Mouse (Mus musculus) adrenal gland, postnatal 36 days (tissue): ENCODE results near the gene Lamtor1. TPM values are rescaled to one million over a fixed set of nuclear protein-coding genes. Genes with fewer than 3 reads are reported as not detected.

ENCODE experiments used
- DNase-seq, 2 experiments: peaks; one replicate each; pipeline ENCODE4 v3.0.0; 2021; ENCODE audit warnings: mixed read lengths in 1 of 2
- microRNA-seq: library from miRNA; unstranded; fragments of <30 nt; microRNA quantifications from one replicate; pipeline ENCODE4 v1.2.0, GENCODE M21; 2021
- total RNA-seq, 2 experiments: library from RNA; stranded (reverse); gene quantifications; 2 replicates each; pipeline ENCODE4 v1.2.3; 2021

The Lamtor1 gene
- total RNA-seq, 2 experiments from 2014 or later = 99.1 to 110 TPM

DNA sequence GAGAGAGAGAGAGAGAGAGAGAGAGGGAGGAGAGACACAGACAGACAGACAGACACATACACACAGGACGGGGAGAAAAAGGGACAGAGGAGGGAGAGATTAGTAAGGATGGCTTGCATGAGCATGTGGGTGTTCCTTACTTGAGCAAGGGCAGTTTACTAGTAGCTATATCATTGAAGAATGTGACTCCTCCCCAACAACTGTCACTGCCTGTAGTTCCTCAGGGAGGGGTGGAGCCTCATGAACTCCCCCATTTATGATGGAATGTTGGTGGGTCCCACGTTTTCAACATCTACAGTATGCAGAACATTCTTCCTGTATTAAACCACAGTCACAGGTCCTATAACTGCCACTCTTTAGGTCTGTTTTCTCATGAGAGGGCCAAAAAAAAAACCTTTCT is 46.4 kb downstream of the Lamtor1 start:
- no peak for DNase-seq

DNA sequence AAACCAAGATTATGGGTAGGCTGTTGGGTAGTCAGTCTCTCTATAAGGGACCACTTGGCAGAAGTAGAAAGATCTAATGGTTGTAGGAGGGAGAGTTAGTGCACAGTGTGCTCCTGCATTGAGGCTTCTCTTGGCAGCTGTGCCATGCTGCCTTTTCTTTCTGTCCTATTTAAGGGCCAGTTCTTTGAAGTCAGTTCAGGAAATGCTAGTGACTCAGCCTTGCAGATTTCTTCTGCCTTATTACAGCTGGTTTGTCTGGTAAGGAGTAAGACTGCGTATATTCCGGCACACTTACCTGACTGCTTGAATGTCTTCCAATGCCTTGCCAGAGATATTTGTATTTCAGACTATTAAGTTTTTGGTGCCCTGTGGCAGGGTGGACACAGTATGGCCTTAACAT is 48.5 kb downstream of the Lamtor1 start:
- peak in 1 of 2 experiments; percentile 35 for DNase-seq

- no peak for DNase-seq
These were observed 49.6 kb downstream of the Lamtor1 start for GRCm38 (mm10) chr7:101955276-101955675.

GRCm38 (mm10) chr7:101955862-101956261 is 50.2 kb downstream of the Lamtor1 start:
- peak in 1 of 2 experiments; percentile 20 for DNase-seq

- DNase-seq = no peak
These were observed 50.8 kb downstream of the Lamtor1 start for GRCm38 (mm10) chr7:101956481-101956880.

DNA sequence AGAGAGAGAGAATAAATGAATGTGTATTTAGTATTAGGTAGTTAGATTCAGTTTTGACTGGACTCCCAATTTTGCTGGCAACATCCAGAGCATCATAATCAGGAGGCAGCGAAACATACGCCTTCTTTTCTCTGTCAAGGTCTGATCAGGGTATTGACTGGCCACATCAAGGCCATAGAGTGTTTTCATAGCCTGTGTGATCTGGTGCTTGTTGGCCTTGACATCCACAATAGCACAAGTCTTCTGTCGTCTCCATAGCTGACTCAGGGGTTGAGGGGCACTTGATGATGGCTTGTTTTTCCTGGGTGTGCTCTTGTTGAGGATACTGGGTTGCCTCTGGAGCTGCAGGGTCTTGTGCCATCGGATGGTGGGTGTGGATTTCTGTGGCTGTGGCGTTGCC is 51.2 kb downstream of the Lamtor1 start:
- DNase-seq = peak; percentile 53 to 63

DNA sequence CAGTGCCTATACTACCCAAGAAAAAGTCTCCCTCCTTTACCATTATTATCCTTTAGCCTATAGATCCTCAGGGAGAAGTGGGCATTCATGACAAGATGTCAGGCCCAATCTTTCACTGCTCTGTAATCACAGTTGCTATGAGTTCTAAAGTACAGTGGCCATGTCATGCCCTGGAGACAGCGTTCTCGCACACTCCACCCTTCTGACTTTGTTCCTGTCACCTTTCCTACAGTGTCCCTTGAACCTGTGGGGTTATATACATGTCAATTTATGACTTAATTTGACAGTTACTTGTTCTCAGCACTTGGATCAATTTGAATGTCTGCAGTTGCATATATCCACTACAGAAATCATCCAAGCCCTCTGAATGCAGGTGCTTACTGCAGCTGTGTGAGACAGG is 57.1 kb downstream of the Lamtor1 start:
- DNase-seq = no peak

DNA sequence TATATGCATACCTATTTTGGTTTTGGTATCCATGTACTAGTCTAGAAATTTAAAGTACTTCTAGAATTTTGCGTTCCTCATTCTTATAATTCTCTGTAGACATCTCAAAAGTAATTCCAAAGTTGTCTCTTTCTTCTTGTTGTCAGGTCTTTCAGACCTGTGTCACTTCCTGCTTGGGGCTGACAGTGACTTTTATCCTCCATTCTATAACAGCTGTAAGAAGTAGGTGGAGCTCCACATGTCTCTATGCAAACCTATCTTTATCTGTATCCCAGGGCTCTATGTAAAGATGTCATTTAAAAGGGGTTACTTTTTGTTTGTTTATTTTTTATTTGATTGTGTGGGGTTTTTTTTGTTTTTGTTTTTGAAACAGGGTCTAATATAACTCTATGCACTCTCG is 57.9 kb downstream of the Lamtor1 start:
- DNase-seq = no peak

DNA sequence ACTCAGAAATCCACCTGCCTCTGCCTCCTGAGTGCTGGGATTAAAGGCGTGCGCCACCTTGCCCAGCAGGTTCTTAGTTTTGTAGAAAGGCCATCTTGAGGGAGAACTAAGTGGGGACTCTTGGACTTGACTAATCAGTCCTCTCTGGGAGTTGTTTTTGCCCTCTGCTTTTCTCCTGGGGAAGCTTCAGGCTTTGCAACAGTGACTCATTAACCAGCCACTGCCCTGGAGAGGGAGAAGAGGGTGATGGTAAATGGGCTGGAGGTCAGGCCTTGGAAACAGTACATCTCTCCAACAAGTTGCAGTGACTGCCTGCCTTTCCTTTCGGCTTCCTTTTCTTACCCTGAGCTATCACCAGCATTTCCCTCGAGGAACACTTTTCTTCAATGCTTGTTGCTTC is 58.8 kb downstream of the Lamtor1 start:
- peak; percentile 48 to 55 for DNase-seq

GRCm38 (mm10) chr7:101965606-101966005 is 59.9 kb downstream of the Lamtor1 start:
- peak in 1 of 2 experiments; percentile 34 for DNase-seq

- no peak for DNase-seq
These were observed 61.6 kb downstream of the Lamtor1 start for GRCm38 (mm10) chr7:101967256-101967655.

- DNase-seq = no peak
These were observed 63.0 kb downstream of the Lamtor1 start for GRCm38 (mm10) chr7:101968751-101969150.

GRCm38 (mm10) chr7:101969694-101970428 is 64.2 kb downstream of the Lamtor1 start:
- peak; percentile 91 to 95 for DNase-seq

DNA sequence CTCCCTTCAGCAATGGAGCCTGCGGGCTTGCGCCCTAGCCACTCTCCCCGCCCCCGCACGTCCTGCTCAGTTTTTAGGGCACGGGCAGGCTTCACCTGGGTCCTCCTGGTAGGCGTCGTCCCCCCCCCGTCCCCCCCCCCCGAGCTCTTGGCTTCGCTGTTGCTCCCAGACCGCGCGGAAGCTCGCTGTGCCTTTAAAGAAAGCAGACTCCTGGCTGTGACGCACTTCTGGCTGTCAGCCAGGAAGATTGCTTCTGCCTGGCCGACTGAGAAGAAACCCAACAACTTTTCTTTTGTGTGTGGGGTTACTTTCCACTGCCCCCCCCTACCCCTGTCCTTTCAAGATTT is 64.7 kb downstream of the Lamtor1 start:
- DNase-seq = peak; percentile 93 to 94

DNA sequence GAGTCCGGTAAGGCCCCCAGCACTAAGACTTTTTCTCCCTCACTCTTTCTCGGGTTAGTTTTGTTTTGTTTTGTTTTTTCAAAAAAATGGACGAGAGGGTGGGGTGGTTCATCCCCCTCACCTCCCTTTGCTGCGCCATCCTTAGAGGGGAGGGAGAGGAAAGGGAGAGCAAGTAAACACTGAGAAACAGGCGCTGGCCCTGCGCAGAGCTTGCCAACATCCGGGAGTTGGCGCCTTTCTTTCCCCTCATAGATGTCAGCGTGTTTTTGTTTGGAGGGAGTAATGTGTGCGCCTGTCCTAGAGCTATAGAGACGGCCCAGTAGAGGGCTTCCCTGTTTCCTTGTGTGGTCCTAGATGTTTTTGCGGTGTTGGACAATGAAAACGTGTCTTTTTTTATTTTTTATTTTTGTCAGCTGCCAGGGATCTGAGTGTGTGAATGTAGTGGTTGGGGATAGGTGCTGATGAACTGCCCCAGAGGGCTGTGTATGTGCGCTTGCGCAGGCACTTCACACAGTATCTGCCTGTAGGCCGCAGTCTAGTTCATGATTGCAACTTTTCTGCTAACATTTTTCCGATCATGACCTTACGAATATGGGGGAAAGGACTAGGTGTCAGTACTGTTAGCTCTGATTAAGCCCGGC is 65.2 kb downstream of the Lamtor1 start:
- DNase-seq = peak; percentile 78 to 84

DNA sequence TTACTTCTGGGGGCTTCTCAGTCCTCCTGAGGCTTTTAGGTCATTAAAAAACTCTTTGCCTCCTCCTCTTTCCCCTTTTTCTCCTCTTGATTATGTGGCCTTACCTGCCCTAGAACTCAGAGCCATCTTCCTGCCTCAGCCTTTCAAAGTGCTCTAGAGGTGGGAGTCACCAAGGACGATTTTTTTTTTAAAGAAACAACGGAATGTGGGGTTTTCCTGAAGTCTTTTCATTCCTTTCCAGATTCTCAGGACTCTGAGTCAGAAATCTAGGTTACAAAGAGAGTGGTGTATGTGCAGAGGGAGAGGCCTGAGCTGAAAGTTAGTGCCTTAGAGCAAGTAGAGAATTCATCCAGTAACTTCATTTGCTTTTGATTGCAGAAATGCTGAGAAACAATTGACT is 66.0 kb downstream of the Lamtor1 start:
- DNase-seq = no peak

DNA sequence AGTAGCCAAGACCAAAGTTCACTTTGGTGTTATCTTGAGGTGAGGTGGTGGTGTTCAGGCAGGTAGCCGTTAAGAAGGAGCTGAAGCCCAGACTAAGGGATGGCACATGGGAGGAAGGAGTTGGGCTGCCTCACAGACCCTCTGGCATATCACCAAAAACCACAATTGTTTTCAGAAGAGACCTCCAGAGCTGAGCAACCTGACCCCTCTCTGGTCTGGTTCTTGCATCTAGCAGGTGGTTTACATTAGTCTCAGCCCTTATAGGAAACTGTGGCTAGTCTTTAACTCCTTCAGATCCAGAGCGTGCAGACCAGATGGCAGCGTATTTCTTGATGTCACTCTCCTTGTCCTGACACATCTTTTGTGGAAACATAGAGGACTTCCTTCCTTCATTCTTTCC is 68.0 kb downstream of the Lamtor1 start:
- no peak for DNase-seq

GRCm38 (mm10) chr7:101974505-101974904 is 68.8 kb downstream of the Lamtor1 start:
- DNase-seq = peak; percentile 33 to 60

Small RNA genes within 50 kb of the gene (microRNA-seq; reads per million reads assigned to microRNA genes)
- gene Gm22655 = not detected

Other genes starting within 250 kb of the Lamtor1 start
- 10 to 100 TPM; 73.1 to 94.5 TPM for gene Clpb, start 242.3 kb upstream of the Lamtor1 start, total RNA-seq
- 10 to 100 TPM; 17.3 to 19.4 TPM for gene Phox2a, start 87.6 kb upstream of the Lamtor1 start, total RNA-seq
- gene Inppl1, start 67.7 kb upstream of the Lamtor1 start, total RNA-seq = 10 to 100 TPM; 81.8 to 82.2 TPM
- 1 to 10 TPM; 2.1 to 7.1 TPM for gene Folr2, start 48.7 kb upstream of the Lamtor1 start, total RNA-seq
- 10 to 100 TPM; 27.4 to 33.2 TPM for gene Anapc15, start 42.2 kb upstream of the Lamtor1 start, total RNA-seq
- 1 to 10 TPM in 1 of 2 experiments, not detected in 1; 4.9 TPM for gene Folr1, start 35.1 kb upstream of the Lamtor1 start, total RNA-seq
- not detected for gene Tomt, start 455 bp downstream of the Lamtor1 start, total RNA-seq
- 10 to 100 TPM; 13.8 to 14.9 TPM for gene Lrrc51, start 28.0 kb downstream of the Lamtor1 start, total RNA-seq
- 100 to 1,000 TPM; 153 to 161 TPM for gene Numa1, start 28.2 kb downstream of the Lamtor1 start, total RNA-seq
- 1 to 10 TPM; 7.6 to 9.6 TPM for gene Il18bp, start 112.8 kb downstream of the Lamtor1 start, total RNA-seq
- 10 to 100 TPM; 33.0 to 38.6 TPM for gene Rnf121, start 159.6 kb downstream of the Lamtor1 start, total RNA-seq
- gene Xndc1, start 159.6 kb downstream of the Lamtor1 start, total RNA-seq = 10 to 100 TPM in 1 of 2 experiments, 1 to 10 TPM in 1; 9.7 to 12.2 TPM
- 1 to 10 TPM in 1 of 2 experiments, under 1 TPM in 1; 0.70 to 1.0 TPM for gene Xntrpc, start 159.8 kb downstream of the Lamtor1 start, total RNA-seq
- gene Trpc2, start 177.2 kb downstream of the Lamtor1 start, total RNA-seq = under 1 TPM in 1 of 2 experiments, not detected in 1; 0.46 TPM
- gene Art1, start 195.8 kb downstream of the Lamtor1 start, total RNA-seq = not detected
- gene Art5, start 203.6 kb downstream of the Lamtor1 start, total RNA-seq = not detected
- not detected for gene Chrna10, start 210.9 kb downstream of the Lamtor1 start, total RNA-seq